Mouse (Mus musculus) spleen, adult 18-20 months (tissue): ENCODE data around the gene Map4.
"Not testable (repeated sequence)": the region's sequence is repeated elsewhere in the genome, so short reads cannot be mapped to it uniquely, and the experiment has no call there.

Experiments used
- DNase-seq, 2 experiments: peaks; one replicate each; pipeline ENCODE4 v3.0.0; 2022; ENCODE audit warnings: mixed read lengths in 2 of 2

The Map4 gene

DNA sequence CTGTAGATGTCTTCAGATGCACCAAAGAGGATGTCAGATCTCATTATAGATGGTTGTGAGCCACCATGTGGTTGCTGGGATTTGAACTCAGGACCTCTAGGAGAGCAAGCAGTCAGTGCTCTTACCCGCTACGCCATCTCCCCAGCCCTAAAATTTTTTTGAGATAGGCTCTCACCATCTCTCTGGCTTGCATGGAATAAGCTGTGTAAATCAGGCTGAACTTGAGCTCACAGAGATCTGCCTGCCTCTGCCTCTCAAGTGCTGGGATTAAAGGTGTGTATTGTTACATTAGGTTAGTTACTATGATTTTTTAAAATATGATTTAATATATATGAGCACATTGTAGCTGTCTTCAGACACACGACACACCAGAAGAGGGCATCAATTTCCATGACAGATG, 2.1 kb upstream of the Map4 start:
- no peak for DNase-seq

DNA sequence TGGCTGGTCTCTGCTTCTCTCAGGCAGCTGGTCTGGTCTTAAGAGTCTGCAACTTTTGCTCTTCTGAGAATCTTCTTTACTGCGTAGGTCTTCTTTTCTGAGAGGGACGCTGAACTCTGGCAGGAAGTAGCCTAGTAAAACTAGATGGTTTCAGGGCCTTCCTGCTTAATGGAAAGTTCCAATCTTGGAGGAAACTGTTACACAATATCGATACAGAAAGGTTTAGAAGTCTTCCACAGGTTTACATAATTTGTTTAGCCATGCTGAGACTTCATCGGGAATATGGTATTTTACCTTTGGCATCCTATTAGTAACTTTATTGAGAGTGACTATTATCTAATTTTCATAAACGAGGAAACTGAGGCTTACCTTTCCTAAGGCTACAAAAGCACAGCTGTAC, 1.2 kb upstream of the Map4 start:
- no peak for DNase-seq

GRCm38 (mm10) chr9:109930752-109931151, 508 bp upstream of the Map4 start:
- no peak for DNase-seq

- peak in 1 of 2 experiments; percentile 31 for DNase-seq
These were observed 1.1 kb downstream of the Map4 start for GRCm38 (mm10) chr9:109932361-109932755.

DNA sequence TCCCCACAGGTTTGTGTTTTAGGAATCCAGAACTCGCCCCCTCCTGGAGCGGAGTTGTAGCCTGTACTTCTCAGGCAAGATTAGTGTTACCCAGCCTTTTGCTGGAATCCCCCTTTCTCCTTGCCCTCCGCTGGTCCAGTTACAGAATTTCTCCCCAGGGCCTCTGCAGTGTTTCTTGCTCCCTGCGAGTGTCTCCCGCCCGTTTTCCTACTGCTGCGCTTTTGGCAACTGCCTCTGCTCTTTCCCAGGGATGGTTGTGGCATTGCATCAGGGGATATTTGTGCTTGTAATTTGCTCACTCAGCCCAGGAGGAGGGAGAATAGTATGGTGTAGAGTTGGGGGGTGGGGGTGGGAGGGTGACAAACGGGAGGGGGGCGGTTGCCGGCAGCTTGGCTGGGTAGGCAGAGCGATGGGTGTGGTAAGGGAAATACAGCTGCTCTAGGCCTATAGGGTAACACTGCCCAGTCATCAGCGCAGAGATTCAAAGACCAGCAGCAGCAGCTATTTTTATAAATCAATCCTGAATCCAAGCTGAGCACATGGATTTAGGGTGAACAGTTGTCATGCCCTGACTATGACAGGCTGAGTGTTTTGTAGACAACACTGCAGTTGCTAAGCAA, 1.6 kb downstream of the Map4 start:
- DNase-seq, result peak; percentile 5 to 14

- no peak for DNase-seq
These were observed 8.1 kb downstream of the Map4 start for GRCm38 (mm10) chr9:109939401-109939800.

DNA sequence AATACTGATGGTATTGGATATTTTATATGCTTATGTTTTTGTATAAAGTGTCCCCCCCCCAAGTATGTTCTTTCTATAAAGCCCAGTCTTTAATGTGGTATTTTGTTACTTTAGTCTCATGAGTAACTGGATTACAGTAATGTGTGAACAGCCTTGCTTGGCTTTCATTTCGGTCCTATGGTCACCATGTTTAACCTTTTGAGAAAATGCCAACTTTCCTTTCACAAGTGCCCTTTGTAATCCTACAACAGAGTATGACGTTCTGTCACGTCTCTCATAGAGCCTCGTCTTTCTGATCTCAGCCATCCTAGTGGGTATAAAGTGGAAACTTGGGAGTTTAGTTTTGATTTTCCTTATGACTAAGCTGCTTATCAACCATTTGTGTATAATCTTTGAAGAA, 11.5 kb downstream of the Map4 start:
- no peak for DNase-seq

GRCm38 (mm10) chr9:109944712-109945111, 13.5 kb downstream of the Map4 start:
- DNase-seq, result no peak

- no peak for DNase-seq
These were observed 17.3 kb downstream of the Map4 start for GRCm38 (mm10) chr9:109948546-109948945.

- DNase-seq, result no peak
These were observed 18.5 kb downstream of the Map4 start for GRCm38 (mm10) chr9:109949801-109950200.

- no peak for DNase-seq
These were observed 22.3 kb downstream of the Map4 start for GRCm38 (mm10) chr9:109953538-109953937.

DNA sequence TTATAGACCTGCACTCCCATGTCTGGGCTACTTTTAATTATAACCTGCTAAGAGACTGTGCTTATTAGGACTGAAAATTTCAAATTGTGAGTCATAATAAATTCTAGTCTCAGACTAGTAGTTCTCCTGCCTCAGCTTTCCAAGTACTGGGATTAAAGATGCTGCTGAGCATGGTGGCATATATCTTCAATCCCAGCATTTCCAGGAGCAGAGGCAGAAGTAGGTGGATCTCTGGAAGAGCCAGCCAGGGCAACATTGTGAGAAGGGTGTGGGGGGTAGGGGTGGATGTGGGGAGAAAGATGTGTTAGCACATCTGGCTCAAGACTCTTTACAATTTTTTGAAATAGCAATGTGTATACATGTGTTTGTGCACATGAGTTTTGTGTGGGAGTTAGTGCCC, 23.4 kb downstream of the Map4 start:
- DNase-seq, result no peak

GRCm38 (mm10) chr9:109959456-109960150, 28.3 kb downstream of the Map4 start:
- DNase-seq, result no peak

DNA sequence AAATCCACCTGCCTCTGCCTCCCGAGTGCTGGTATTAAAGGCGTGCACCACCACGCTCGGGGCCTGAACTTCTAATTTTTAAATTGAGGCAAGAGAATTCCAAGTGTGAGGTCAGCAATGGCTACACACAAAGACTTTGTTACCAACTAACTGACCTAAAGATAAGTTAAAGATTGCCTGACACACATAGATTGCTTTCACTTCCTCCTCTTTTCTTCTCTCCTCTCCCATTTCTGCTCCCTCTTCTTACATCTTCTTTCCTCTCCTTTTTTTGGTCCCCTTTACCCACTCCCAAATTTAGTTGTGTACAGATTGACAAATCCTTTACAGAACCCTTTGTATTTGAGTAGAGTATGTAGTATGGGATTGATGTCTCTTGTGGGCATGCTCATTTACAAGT, 29.3 kb downstream of the Map4 start:
- no peak for DNase-seq

DNA sequence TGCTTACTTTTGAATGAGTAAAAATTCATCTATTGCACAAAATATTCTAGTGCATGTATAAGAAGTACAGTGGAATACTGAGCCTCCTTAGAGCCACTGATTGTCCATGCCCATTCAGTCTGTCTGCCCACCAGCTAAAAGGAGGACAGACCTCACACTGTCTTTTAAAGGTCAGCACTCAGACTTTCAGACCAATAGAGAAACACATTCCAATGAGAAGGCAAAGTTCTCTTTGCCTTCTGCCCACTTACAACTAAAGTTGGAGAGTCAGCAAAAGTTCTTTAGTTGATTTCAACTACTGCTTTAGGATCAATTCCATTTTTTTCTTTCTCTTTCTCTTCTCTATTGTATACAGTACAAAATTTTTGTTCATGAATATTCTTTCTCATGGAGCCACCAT, 33.5 kb downstream of the Map4 start:
- DNase-seq, result no peak

GRCm38 (mm10) chr9:109968351-109969116, 37.3 kb downstream of the Map4 start:
- DNase-seq, result no peak

DNA sequence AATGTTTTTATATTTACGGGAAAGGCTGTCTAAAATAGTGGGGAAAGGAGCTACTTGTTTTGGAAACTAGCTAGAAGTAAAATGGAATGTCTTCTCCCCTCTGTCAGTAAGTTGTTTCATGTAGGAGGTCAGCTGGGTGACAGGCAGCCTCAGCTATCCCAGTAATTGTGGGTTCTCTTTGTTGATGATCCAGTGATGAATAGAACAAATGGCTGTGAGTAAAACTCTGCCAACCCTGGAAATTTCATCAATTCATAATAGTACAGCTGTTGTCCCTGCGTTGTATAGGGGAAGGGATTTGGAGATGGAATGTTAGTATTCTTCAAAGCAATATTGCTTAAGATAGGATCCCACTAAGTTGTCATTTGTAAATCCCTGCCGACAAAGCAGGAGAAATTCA, 37.9 kb downstream of the Map4 start:
- DNase-seq, result no peak

DNA sequence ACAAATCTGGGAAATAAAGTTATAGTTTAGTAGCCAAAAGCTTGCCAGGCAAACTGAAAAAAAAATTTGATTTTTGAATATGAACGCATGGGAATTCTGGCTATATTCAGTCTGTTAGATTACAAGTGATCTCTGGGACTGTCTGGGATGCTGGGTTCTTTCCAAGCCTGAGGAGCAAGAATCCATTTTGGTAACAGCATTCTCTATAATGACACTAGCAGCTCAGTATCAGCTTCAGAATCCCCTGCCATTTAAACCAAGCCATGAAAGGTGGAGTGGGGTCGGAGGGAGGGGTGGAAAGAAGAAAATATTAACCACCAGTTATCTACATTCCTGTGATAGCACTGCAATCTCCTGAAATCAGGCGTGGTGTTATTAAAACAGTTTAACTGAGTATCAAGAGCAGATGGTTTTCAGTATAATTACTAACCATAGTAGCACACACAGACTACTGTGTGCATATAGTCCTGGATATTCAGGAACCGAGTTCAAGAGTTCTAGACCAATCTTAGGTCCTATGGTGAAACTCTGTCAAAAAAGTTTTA, 38.6 kb downstream of the Map4 start:
- DNase-seq, result no peak

GRCm38 (mm10) chr9:109971711-109972110, 40.5 kb downstream of the Map4 start:
- not testable (repeated sequence) for DNase-seq

DNA sequence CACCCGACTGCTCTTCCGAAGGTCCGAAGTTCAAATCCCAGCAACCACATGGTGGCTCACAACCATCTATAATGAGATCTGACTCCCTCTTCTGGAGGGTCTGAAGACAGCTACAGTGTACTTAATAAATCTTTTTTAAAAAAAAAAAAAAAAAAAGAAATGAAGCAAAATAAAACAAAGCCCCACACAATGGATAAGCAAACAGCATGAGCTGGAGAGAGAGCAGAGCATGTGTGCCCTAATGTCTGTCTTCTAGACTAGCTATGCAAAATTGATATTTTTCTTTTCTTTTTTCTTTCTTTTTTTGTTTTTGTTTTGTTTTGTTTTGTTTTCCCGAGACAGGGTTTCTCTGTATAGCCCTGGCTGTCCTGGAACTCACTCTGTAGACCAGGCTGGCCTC, 49.0 kb downstream of the Map4 start:
- DNase-seq, result not testable (repeated sequence)

DNA sequence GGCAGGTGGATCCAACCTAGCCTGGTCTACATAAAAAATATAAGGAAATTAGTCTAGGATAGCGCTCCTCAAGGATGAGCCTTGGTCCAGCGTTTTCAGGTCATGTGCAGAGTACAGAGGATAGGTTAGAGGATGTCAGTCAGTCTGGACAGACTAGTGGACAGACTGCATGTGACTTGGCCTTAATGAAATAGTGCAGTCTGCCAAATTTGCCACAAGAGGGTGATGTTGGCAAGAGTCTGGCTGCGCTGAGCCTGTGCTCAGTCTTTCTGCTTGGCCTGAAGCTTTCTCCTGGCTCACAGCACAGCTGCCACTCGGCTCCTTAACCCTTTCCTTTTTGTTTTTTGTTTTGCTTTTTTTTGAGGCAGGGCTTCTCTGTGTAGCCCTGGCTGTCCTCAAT, 54.2 kb downstream of the Map4 start:
- DNase-seq, result peak; percentile 11 to 47

GRCm38 (mm10) chr9:109989084-109989483, 57.8 kb downstream of the Map4 start:
- DNase-seq, result no peak

GRCm38 (mm10) chr9:109997441-109997840, 66.2 kb downstream of the Map4 start:
- no peak for DNase-seq

- no peak for DNase-seq
These were observed 70.7 kb downstream of the Map4 start for GRCm38 (mm10) chr9:110001946-110002345.
